Comparison of ENCODE assay signal across 8 mouse cellular contexts in the genomic region with DNA sequence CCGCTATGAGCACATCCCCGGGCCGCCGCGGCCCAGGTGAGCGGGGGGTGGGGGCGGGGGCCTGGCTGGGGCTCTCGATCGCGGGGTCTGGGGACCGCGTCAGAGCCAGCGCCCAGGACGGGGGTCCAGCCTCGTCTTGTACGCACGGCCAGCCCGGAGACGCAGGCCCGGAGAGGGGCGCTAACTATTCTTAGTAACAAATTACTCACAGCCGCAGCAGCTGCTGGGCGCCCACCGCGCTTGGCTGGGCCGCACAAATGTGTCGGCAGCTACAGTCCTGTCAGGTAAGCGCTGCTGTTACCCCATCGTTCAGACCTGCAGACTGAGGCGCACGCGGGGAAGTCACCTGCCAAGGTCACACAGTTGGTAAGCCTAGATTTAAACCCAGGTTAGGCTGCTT. TPM values are rescaled to one million over a fixed set of nuclear protein-coding genes. Genes with fewer than 3 reads are reported as not detected.
DNase-seq lines count a peak whose midpoint lies in the region; ATAC-seq lines count a peak whose summit lies in the region.

No protein-coding gene starts in this region.

- WGBS in kidney, embryonic 14.5 days: 2% methylated on average over 28 of the region's 32 CpGs
- WGBS in midbrain, embryonic 12.5 days: 2% methylated on average over 32 of the region's 32 CpGs

- H3K4me1 ChIP-seq in kidney, embryonic 14.5 days (ENCODE audit: control insufficient read depth, insufficient read depth, low read length): peaks cover 12% of the 10 kb centered on the region; the same call in 1 of the 2 replicates
- peaks cover 22% of the 10 kb centered on the region for H3K4me1 ChIP-seq in midbrain, embryonic 12.5 days

- no peak overlapping the region for H3K27ac ChIP-seq in kidney, embryonic 14.5 days (ENCODE audit: low read depth, low read length)
- peak overlapping the region; percentile 56; the same call in 1 of the 2 replicates for H3K27ac ChIP-seq in midbrain, embryonic 12.5 days (replicated peaks)

- H3K36me3 ChIP-seq in kidney, embryonic 14.5 days (ENCODE audit: control insufficient read depth, insufficient read depth, low read length): no peaks in the 10 kb centered on the region
- no peaks in the 10 kb centered on the region for H3K36me3 ChIP-seq in midbrain, embryonic 12.5 days

- peak; percentile 24; the same call in 1 of the 2 replicates for ATAC-seq in kidney, embryonic 14.5 days (ENCODE audit: low FRiP score, low TSS enrichment)
- ATAC-seq in midbrain, embryonic 12.5 days (ENCODE audit: low FRiP score, low read depth): peak; percentile 66

- H3K4me2 ChIP-seq in kidney, embryonic 14.5 days (replicated peaks; ENCODE audit: low read depth, low read length): peak overlapping the region; percentile 83
- H3K4me2 ChIP-seq in midbrain, embryonic 12.5 days (replicated peaks): peak overlapping the region; percentile 100

- peak overlapping the region; percentile 50 for H3K9ac ChIP-seq in kidney, embryonic 14.5 days (ENCODE audit: low read depth, low read length)
- peak overlapping the region; percentile 76 for H3K9ac ChIP-seq in midbrain, embryonic 12.5 days (replicated peaks)

- H3K4me3 ChIP-seq in kidney, embryonic 14.5 days (ENCODE audit: low read length): peak overlapping the region; percentile 46
- H3K4me3 ChIP-seq in midbrain, embryonic 12.5 days: peak overlapping the region; percentile 72

- peaks cover 15% of the 10 kb centered on the region for H3K27me3 ChIP-seq in kidney, embryonic 14.5 days (ENCODE audit: control insufficient read depth, insufficient read depth, low read length)
- peaks cover 43% of the 10 kb centered on the region for H3K27me3 ChIP-seq in midbrain, embryonic 12.5 days

- DNase-seq in embryo, embryonic 10 days (ENCODE audit: low spot score): peak; percentile 46
- no peak for DNase-seq in embryo, embryonic 10.5 days (ENCODE audit: low spot score)
- peak; percentile 5 for DNase-seq in thymus, postnatal 25 days
- no peak for DNase-seq in thymus, postnatal 36 days
- no peak for DNase-seq in retina, embryonic 14.5 days (ENCODE audit: low spot score)
- no peak for DNase-seq in retina, postnatal 1 day

- H3K9me3 ChIP-seq in kidney, embryonic 14.5 days (ENCODE audit: control insufficient read depth, low read length): no peaks in the 10 kb centered on the region
- H3K9me3 ChIP-seq in midbrain, embryonic 12.5 days: no peaks in the 10 kb centered on the region

RNA-seq across cellular contexts. Expression of gene Cyp46a1, which starts 0.3 kb away (rescaled TPM):
- polyA plus RNA-seq in kidney, embryonic 14.5 days (2014; fragmentation: Nextera tagmentation; extraction: Ambion mirVana): 4.7 and 5.8 TPM in 2 replicates
- 21.8 and 24.1 TPM in 2 replicates for polyA plus RNA-seq in midbrain, embryonic 12.5 days (2016; fragmentation: Nextera tagmentation; extraction: Ambion mirVana)

RNA-seq across cellular contexts. Expression of gene Hhipl1, which starts 28.5 kb away (rescaled TPM):
- 0.27 and 0.61 TPM in 2 replicates for polyA plus RNA-seq in kidney, embryonic 14.5 days (2014; fragmentation: Nextera tagmentation; extraction: Ambion mirVana)
- polyA plus RNA-seq in midbrain, embryonic 12.5 days (2016; fragmentation: Nextera tagmentation; extraction: Ambion mirVana): 5.0 and 6.2 TPM in 2 replicates

RNA-seq across cellular contexts. Expression of gene Eml1, which starts 36.2 kb away (rescaled TPM):
- polyA plus RNA-seq in kidney, embryonic 14.5 days (2014; fragmentation: Nextera tagmentation; extraction: Ambion mirVana): 31.3 and 56.5 TPM in 2 replicates
- polyA plus RNA-seq in midbrain, embryonic 12.5 days (2016; fragmentation: Nextera tagmentation; extraction: Ambion mirVana): 89.4 and 93.0 TPM in 2 replicates

RNA-seq across cellular contexts. Expression of gene Ccdc85c, which starts 59.3 kb away (rescaled TPM):
- 9.9 and 11.0 TPM in 2 replicates for polyA plus RNA-seq in kidney, embryonic 14.5 days (2014; fragmentation: Nextera tagmentation; extraction: Ambion mirVana)
- polyA plus RNA-seq in midbrain, embryonic 12.5 days (2016; fragmentation: Nextera tagmentation; extraction: Ambion mirVana): 17.0 and 21.6 TPM in 2 replicates

Comparison
In these comparisons a context has a peak if more than half of its experiments do, and no peak if none do; other contexts are left out.
1. DNase-seq: peak in embryo, embryonic 10 days (single experiment) and thymus, postnatal 25 days (single experiment); none in embryo, embryonic 10.5 days (single experiment), thymus, postnatal 36 days (0 of 2), retina, embryonic 14.5 days (single experiment) and retina, postnatal 1 day (single experiment).